Mouse (Mus musculus) cerebellum, adult (tissue): ENCODE data around the gene Siae.

Experiments
- ATAC-seq: cut with Nextera tagmentation; 2 replicates; pipeline ENCODE4 v1.9.2; 2017; ENCODE audit warnings: mild to moderate bottlenecking, moderate library complexity, mixed read lengths; ENCODE audit not compliant: insufficient number of reproducible peaks, low FRiP score, low TSS enrichment

The Siae gene

DNA sequence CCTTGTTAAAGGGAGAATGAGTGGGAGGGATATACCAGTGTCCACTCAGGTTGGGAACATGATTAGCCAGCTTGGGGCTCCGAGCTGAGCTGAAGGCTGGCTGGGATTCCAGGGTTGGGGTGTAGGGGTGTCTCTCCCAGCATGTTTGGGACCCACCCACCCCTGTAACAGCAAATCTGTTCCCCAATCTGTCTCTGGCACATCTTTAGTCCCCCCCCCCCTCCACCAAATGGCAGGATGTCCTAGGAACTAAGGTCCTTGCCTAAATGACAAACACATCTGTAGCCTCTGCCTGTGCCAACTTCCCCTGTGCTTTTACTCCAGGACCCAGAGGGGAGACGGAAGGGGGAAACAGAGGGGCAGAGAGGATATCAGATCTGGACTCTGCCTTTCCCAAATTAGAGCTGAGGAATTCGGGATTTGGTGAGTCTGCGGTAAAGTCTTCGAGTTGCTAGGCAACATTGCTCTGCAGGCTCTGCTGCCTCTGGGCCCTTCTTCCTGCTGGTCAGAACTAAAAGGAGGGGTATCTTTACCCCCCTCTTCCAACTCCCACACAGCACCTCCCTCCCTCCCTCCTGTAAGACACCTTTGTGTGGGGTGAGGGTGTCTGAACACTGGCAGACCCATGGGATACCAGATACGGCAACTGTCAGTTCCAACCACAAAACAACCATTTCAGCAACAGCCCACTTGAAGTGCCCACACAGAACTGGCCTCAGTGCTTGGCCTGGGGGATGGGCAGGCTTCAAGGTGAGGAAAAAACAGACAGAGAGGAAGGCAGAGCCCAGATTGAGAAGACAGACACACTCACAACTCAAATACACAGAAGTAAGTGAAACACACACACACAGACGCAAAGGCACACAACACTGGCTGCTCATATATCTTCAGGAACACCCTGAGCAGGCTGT is at the start of gene Siae:
Siae (plus strand) TSS at position 861 of the 911 bp plus-strand sequence.
- ATAC-seq: no peak

DNA sequence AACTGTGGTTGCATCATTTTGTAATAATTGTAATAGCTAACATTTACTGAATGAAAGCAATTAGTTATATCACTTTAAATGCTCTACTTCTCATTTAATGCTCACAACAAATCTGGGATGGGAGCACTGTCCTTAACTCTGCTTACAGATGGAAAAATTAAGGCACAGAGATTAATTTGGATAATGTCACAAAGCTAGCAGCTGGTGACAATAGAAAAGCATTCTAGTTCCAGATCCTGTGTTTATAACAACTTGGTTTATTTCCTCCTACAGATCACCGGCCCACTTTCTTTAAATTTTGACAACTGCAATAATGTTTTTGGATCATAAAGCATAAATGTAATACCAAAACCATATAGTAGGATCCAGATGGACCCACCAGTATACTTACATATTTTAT is 49.5 kb upstream of the Siae start:
- ATAC-seq: no peak

DNA sequence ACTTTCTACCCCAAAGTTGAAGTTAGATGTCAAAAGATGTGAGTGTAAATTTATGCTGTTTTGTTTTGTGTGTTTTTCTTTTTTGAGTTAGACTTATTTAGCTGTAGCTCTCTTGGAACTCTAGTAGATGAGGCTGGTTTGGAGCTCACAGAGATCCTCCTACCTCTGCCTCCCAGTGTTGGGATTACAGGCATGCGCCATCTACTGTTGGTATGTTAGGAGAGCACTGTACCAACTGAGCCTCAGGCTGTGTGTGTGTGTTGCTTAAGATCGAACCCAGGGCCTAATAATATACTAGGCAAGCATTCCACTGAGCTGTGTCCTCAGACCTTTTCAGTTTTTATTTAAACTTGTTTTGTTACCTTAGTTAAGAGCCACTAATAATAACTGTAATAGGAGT is 43.4 kb upstream of the Siae start:
- ATAC-seq: no peak

DNA sequence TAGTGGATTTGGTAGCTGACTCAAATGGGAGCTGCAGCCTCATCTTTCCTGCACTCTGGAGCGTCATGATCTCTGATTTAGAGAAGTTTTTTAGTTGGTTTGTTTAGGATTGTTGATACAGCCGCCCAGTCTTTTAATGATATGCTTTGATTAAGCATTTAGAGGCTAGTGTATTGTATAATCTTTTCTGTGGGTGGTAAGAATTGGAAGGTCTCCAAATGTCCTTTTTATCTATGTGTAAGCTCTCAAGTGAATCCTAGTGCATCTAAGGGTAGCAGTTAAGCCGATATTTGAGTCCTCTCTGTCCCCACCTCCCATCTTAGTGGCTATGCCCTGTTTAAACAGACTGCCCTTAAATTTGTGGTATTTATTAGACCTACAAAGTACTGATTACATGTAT is 41.0 kb upstream of the Siae start:
- no peak for ATAC-seq

DNA sequence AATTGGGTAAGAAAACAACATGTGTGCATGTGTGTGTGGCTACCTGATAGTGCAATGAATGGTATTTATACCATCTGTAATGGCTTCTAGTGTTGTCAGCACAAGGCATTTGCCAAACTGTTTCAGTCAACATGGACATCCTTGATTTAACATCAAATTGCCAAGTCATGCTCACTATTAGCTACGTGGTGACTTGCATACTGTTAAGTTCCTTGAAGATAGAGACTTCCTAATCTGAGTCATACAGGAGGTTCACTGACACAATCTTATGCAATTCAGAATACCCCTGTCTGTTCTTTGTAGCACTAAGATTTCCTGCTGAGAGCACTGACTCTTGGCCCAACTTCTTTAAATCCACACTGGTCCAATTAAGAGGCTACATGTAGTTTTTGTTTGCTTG is 38.0 kb upstream of the Siae start:
- ATAC-seq: no peak

DNA sequence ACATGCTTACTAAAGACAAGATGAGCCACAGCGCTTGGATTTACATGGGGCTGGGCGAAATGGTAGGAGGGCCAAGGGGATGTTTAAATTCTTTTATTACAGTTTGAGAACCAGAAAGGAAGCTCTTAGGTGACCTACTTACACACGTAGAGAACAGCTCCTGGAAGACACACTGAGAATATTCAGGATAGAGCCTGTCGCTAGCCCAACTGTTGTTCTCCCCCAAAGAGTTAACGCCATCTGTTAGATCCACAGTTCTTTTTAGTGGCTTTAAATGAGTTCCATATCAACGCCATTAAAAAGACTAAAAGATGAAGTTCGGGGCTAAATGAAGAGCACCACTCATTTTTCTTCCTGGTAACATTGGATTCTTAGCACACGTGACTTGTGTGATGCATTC is 36.5 kb upstream of the Siae start:
- peak; percentile 66; the same call in 1 of the 2 replicates for ATAC-seq

DNA sequence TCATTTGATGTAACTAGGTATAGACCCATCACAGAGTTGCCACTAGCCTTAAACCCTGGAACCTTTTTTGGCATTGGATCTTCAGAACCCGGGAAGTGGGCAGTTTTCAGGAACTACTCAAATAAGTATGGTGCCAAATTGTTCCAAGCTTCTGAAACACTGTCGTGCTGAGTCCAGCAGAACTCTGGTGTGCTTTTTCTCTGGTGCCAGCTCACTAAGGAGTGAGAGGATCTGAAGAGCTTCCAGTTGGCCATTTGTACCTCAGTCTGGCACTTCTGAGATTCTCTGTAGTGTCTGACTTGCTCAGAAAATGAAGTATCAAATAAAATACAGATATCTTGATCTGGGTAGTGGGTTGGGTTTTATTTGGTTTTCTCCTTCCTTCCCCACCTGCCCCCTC is 35.5 kb upstream of the Siae start:
- ATAC-seq: 0 out of 2 replicates have a peak, but pooled peaks have one; percentile 20

DNA sequence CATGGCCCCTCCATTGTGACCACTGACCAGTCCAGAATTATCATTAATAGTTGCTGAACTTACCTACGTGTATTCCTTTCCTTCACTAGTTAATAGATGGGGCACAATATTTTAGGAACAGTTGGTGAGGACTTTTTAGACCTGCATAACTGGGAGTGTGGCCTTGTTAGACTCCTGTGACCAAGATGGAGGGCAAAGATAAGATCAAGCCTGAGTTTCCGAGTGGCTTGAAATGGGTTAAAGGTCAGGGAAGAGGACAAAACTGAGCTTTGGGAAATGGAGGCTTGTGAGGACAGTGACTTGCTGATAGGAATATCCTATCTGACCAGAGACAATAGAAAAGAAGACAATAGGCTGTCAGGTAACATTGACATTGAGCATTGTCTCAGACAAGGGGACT is 30.0 kb upstream of the Siae start:
- no peak for ATAC-seq

DNA sequence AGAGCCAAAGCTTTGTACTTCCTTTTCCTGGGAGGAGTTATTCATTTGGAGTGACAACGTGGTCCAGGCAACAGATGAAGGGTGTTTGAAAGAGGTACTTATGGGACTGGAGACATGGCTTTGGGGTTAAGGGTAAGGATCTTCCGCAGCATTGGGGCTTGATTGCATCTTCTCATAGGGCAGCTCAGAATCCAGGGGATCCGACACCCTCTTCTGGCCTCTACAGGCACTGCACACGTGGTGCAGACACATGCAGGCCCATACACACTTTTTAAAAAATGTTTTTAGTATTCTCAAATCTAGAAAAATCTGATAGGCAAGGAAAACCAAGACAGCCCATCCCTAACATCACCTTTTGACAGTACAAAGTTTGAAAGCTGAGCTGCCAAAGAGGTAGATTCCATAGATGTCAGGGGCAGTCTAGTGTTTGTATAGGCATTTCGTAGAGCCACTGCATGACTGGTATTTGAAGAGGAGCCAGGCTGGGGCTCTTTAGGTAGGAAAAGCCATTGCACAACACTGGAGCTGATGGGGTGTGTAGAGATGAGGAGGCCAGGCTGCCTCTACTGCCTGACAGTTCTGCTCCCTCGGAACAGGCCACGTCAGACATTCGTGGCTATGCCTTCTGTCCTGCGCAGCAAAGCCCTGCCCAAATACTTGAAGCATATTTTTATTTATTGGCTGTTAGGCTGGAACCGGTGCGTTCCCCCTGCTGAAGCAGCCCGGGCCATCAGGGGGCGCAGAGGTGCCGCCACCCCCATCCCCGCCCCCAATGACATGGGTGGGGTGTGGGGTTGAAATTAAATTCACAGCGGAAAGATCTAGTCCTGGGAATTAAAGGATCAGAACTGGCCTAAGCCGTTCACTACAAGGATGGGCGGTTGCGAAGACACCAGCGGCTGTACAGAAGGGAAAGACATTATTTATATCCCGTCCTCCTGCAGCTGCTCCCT is 28.8 kb upstream of the Siae start:
- no peak for ATAC-seq

DNA sequence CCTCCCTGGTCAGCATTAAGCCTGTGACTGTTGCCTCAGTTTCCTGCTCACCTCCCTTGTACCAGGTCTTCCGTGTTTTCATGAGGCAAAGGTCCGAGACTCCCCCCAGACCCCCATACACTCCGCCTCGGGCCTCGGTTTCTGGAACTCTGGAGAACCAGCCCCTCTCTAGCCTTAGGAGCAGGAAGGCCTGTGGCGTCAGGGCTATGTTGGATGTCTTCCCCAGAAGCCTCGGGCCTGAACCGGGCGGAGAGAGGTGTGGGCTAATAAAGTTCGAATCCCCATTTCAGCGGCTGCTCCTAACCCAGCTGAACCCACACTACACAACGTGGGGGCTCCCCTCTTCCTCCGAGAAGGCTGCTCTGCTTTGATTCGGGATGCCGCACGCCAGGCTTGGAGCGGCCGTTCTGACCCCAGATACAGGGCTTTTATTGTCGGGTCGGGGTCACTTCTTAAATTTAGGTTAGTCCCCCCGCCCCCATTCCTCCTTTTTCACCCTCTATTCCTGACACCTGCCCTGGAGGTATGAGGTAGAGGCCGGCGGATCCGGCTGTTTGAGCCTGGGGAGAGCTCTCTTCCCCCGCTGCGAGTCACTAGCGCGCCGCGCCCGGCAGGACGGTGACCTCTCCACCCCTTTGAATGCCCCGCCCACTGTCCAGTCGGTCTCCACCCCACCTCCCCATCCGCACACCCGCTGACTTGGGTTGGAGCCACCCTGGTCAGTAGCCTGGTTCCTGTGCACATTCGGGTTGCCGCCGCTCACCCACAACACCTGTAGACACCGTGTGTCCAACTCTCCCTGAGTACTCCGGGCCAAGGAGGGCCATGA is 27.9 kb upstream of the Siae start, which contains the start of gene Esam:
Esam (plus strand) TSS at position 683 of the 829 bp plus-strand sequence.
- ATAC-seq: no peak

DNA sequence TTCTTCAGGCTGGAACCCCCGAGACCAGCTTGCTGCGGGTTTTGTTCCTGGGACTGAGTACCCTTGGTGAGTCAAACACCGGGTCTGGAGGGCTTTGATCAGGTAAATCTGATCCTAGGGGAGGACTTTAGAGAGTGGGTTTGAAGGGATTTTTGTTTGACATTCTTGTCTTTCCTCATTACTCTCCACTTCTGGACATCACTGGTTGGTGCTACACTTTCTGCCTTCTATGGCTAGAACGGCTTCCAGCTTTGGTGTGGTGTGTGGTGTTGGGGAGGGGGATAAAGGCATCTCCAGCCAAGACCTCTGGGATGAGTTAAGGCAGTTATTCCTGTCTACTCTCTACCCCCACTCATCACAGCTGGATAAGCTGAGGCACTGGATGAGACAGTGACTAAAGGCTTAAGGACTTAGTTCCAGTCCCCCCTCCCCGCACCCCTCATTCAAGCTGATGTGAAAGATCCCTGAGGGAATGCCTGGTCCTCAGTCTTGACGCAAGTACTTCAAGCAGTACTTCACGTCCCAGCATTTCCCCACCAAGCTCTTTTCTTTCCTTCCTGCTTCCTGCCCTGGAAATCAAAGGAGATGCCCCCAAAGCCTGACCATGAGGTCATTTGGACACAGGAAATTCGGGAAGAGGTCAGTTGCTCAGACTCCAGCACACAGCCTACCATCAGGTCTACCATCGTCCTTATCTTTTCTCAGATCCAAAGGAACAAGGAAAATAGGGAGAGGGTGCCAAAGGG is 27.1 kb upstream of the Siae start:
- no peak for ATAC-seq

DNA sequence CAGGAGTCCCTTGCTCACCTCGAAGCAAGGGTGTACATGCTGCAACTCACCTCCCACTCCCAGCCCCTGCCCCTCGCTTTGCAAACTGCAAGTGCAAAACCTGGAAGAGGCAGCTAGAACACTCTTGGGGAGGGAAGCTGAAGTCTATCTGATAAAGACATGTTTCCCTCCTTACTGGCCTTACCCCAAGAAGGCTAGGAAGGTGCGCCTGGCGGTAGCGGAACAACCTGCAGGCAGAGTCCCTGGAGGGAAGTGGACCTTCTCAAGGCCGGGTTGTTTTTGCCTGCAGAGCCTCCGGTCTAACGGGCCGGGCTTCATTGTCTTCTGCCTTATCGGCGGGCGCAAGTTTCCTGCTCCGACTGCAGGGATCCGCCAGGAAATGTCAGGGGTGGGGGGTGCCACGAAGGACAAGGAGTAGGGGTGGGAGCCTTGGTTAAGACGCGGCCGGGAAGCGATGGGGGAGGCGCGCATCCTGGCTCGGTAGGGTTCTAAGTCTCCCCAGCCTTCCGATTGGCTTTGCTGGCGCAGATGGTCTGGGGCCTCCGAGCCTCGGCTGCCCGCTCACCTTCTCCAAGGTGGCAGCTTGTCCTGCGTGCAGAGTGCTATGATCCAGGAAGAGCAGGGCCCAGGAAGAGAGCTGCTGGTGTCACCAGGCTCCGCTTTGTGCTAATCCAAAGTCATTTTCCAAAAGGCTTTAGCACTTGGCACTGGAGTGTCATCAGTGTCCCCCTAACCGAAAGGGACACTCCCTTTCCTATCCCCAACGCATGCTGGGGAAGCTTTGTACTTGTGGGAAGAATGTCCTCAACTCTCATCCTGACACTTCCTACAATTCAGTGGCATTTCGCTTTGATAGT is 25.2 kb upstream of the Siae start:
- ATAC-seq: peak; percentile 80

DNA sequence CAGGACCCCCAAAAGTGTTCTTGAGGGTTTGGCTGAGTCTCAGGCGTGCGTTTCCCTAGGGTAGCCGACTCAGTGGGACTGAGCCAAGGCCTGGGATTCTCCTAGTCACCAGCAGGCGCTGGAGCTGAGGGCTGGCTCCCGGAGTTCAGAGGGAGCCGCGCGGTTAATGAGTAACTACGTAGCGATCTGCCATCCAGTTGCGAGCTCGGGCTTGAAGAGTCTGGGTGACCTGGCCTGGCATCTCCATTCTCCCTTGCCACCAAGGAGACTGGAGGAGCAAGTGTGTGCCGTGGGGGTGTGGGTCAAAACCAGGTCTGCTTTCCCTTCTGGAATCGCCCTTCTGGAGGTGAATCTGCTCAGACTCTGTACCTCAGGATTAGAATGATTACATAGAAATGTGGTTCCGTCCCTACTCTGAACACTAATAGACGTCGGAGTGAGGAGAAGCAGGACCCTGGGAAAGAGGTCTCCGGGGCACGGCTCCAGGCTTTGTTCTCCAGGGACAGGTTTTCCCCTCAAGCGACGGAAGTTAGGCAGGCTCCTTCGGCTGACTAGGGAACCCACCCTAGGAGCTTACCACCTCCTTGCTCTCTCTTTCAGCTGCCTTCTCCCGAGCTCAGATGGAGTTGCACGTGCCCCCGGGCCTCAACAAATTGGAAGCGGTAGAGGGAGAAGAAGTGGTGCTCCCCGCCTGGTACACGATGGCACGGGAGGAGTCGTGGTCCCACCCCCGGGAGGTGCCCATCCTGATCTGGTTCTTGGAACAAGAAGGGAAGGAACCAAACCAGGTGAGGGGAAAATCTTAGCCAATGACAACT is 24.4 kb upstream of the Siae start:
- peak; percentile 66 for ATAC-seq

DNA sequence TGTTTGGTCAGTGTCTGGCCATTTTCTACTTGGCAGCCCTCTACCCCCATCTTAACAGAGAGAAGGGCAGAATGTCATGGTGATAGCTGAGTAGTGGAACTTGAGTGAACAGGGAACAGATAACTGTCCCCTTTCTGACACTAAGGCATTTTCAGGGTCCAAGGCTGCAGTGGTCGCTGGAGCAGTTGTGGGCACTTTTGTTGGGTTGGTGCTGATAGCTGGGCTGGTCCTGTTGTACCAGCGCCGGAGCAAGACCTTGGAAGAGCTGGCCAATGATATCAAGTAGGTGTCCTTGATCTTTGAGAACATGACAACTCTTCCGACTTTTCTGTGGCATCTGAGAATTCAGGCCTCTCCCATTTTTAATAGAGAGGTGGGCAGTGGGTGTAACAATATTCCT is 18.6 kb upstream of the Siae start:
- ATAC-seq: no peak

DNA sequence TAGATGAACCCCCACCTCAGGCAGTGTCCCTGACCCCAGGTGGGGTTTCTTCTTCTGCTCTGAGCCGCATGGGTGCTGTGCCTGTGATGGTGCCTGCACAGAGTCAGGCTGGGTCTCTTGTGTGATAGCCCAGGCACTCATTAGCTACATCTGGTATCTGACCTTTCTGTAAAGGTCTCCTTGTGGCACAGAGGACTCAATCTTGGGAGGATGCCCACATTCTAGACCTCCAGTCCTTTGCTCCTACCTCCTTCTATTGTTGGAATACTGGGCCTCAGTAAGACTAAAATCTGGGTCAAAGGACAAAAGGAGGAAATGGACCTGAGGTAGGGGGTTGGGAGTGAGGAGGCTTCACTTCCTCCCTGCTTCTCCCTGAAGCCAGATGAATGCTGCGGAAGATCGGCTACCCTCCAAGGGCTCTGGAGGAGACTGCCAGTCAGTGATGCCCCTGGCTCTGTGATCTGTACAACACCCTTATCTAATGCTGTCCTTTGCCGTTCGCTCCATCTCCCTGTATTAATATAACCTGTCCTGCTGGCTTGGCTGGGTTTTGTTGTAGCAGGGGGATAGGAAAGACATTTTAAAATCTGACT is 17.7 kb upstream of the Siae start:
- no peak for ATAC-seq

DNA sequence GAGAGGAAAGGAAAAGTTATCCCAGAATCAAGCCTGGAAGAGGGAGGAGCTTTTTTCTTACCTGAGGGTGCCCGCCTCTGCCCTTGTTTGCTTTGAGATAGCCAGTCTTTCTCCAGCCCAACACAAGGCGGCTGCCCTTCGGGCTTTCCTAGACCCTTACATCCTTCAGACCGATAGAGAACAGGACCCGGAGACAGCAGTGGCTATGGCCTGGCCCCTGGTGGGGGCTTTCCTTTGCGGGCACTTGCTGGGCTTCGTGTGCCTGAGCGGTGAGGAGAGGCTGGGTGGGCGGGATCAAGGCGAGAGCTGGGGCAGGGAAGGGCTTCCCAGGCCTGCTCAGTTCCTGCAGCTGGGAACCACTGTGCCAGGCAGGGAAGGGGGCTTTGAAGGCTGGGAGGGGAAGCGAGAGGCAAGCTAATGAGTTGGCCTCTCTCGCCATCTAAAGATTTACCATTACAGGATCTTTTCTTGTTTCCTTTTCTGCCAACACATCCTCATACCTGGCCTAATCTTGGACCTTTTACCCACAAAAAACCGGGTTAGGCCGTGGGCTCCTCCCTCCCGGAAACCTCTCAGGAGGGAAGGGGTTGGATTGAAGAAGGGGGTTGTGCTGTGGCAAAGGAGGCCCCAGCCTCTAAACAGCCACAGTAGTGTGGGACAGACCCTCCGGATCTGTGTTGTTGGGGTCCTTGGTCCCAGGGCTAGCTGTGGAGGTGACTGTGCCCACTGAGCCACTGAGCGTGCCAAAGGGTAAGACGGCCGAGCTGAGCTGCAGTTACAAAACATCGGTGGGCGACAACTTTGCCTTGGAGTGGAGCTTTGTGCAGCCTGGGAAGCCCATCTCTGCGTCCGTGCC is 16.1 kb upstream of the Siae start, which contains the start of gene Vsig2:
Vsig2 (plus strand) TSS at position 86 of the 856 bp plus-strand sequence.
- no peak for ATAC-seq
